Mouse (Mus musculus): Measurements from ENCODE around the gene Rars2. TPM values are rescaled to one million over a fixed set of nuclear protein-coding genes. Genes with fewer than 3 reads are reported as not detected.

Rars2 gene
- polyA plus RNA-seq, 1 experiment from 2014 or later = 54.8 TPM

DNA sequence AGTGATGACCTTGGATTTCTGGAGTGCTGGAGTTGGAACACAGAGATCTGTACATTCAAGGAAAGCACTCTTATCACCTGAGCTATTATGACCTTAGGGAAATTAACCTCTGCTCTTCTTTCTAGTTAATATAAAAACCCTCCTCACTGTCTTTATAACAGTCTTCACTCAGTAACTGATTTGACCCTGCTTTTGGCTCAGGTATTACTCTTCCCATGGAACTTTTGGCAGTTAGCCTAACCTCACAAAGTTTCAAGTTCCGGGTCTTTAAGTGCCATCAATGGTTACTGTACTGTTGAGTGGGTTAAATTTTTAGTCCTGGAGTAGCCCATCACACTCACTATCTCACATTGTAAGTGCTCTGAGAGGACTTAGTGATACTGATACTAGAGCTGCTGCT lies 15.2 kb downstream of the Rars2 start:
- Histone ChIP-seq H3K9ac (ENCODE audit: low read depth, low read length) (no peak overlapping the region), H3K27me3 (ENCODE audit: control insufficient read depth, insufficient read depth, low read length) (no peaks in the 10 kb centered on the region), H3K4me1 (ENCODE audit: control insufficient read depth, insufficient read depth, low read length) (no peaks in the 10 kb centered on the region), H3K9me3 (replicated peaks; ENCODE audit: control insufficient read depth, low read length) (no peaks in the 10 kb centered on the region), H3K4me2 (no peak overlapping the region), H3K4me3 (ENCODE audit: low read depth, low read length) (no peak overlapping the region), H3K36me3 (ENCODE audit: control insufficient read depth, insufficient read depth, low read length) (peaks cover 7% of the 10 kb centered on the region), H3K27ac (ENCODE audit: low read depth, low read length) (no peak overlapping the region)
- no peak for ATAC-seq (replicated peaks; ENCODE audit: insufficient number of reproducible peaks, low FRiP score, low TSS enrichment)
- 53% methylated on average over 1 of the region's 1 CpGs for WGBS (ENCODE audit: insufficient replicate concordance)

- Histone ChIP-seq H3K9ac (ENCODE audit: low read depth, low read length) (no peak overlapping the region), H3K9me3 (replicated peaks; ENCODE audit: control insufficient read depth, low read length) (no peaks in the 10 kb centered on the region), H3K36me3 (ENCODE audit: control insufficient read depth, insufficient read depth, low read length) (peaks cover 2% of the 10 kb centered on the region; the same call in 1 of the 2 replicates), H3K4me2 (no peak overlapping the region), H3K27ac (ENCODE audit: low read depth, low read length) (no peak overlapping the region), H3K4me3 (ENCODE audit: low read depth, low read length) (no peak overlapping the region), H3K27me3 (ENCODE audit: control insufficient read depth, insufficient read depth, low read length) (no peaks in the 10 kb centered on the region), H3K4me1 (ENCODE audit: control insufficient read depth, insufficient read depth, low read length) (no peaks in the 10 kb centered on the region)
- ATAC-seq (replicated peaks; ENCODE audit: insufficient number of reproducible peaks, low FRiP score, low TSS enrichment) = no peak
- WGBS (ENCODE audit: insufficient replicate concordance) = 93% methylated on average over 7 of the region's 7 CpGs
These were observed 19.4 kb downstream of the Rars2 start for GRCm38 (mm10) chr4:34634129-34634528.

DNA sequence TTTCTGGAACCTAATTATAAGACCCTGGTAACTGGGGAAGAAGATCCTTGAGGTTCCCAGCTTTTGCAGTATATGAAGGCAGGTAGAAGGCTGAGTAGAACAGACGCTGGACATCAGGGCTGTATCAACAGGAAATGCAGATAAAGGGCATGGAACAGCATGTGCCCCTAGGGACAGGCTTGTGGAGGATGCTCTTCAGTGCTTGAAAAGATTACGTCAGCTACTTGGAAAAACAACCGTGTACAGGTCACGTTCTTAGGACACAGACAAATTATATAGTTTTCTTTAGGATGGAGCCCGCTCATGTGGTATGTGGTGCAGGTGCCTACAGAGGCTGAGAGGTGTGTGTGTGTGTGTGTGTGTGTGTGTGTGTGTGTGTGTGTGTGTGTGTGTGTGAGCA lies 21.3 kb downstream of the Rars2 start:
- no peak overlapping the region for H3K4me3 ChIP-seq (ENCODE audit: low read depth, low read length)
- no peaks in the 10 kb centered on the region for H3K27me3 ChIP-seq (ENCODE audit: control insufficient read depth, insufficient read depth, low read length)
- WGBS (ENCODE audit: insufficient replicate concordance) = 68% methylated on average over 5 of the region's 5 CpGs
- no peaks in the 10 kb centered on the region for H3K9me3 ChIP-seq (replicated peaks; ENCODE audit: control insufficient read depth, low read length)
- H3K4me1 ChIP-seq (ENCODE audit: control insufficient read depth, insufficient read depth, low read length) = no peaks in the 10 kb centered on the region
- H3K4me2 ChIP-seq = no peak overlapping the region
- no peak for ATAC-seq (replicated peaks; ENCODE audit: insufficient number of reproducible peaks, low FRiP score, low TSS enrichment)
- H3K27ac ChIP-seq (ENCODE audit: low read depth, low read length) = no peak overlapping the region
- H3K36me3 ChIP-seq (ENCODE audit: control insufficient read depth, insufficient read depth, low read length) = peaks cover 8% of the 10 kb centered on the region; the same call in 1 of the 2 replicates
- no peak overlapping the region for H3K9ac ChIP-seq (ENCODE audit: low read depth, low read length)

GRCm38 (mm10) chr4:34637386-34637785 lies 22.6 kb downstream of the Rars2 start:
- Histone ChIP-seq H3K27ac (ENCODE audit: low read depth, low read length) (no peak overlapping the region), H3K36me3 (ENCODE audit: control insufficient read depth, insufficient read depth, low read length) (peaks cover 8% of the 10 kb centered on the region), H3K4me3 (ENCODE audit: low read depth, low read length) (no peak overlapping the region), H3K9ac (ENCODE audit: low read depth, low read length) (no peak overlapping the region), H3K27me3 (ENCODE audit: control insufficient read depth, insufficient read depth, low read length) (no peaks in the 10 kb centered on the region), H3K9me3 (replicated peaks; ENCODE audit: control insufficient read depth, low read length) (no peaks in the 10 kb centered on the region), H3K4me2 (no peak overlapping the region), H3K4me1 (ENCODE audit: control insufficient read depth, insufficient read depth, low read length) (no peaks in the 10 kb centered on the region)
- whole genome bisulfite sequencing (ENCODE audit: insufficient replicate concordance) = 94% methylated on average over 7 of the region's 7 CpGs
- no peak for ATAC-seq (replicated peaks; ENCODE audit: insufficient number of reproducible peaks, low FRiP score, low TSS enrichment)

- Histone ChIP-seq H3K4me2 (no peak overlapping the region), H3K36me3 (ENCODE audit: control insufficient read depth, insufficient read depth, low read length) (peaks cover 13% of the 10 kb centered on the region)
- 83% methylated on average over 4 of the region's 4 CpGs for WGBS (ENCODE audit: insufficient replicate concordance)
These were observed 23.1 kb downstream of the Rars2 start for GRCm38 (mm10) chr4:34637851-34638250.

GRCm38 (mm10) chr4:34639745-34640364 lies 25.1 kb downstream of the Rars2 start:
- Histone ChIP-seq H3K27me3 (ENCODE audit: control insufficient read depth, insufficient read depth, low read length) (no peaks in the 10 kb centered on the region), H3K9ac (ENCODE audit: low read depth, low read length) (no peak overlapping the region), H3K4me1 (ENCODE audit: control insufficient read depth, insufficient read depth, low read length) (no peaks in the 10 kb centered on the region), H3K4me2 (no peak overlapping the region), H3K4me3 (ENCODE audit: low read depth, low read length) (no peak overlapping the region), H3K9me3 (replicated peaks; ENCODE audit: control insufficient read depth, low read length) (no peaks in the 10 kb centered on the region), H3K36me3 (ENCODE audit: control insufficient read depth, insufficient read depth, low read length) (peaks cover 13% of the 10 kb centered on the region), H3K27ac (ENCODE audit: low read depth, low read length) (no peak overlapping the region)
- ATAC-seq (replicated peaks; ENCODE audit: insufficient number of reproducible peaks, low FRiP score, low TSS enrichment) = no peak
- WGBS (ENCODE audit: insufficient replicate concordance) = 75% methylated on average over 5 of the region's 5 CpGs

More at GRCm38 (mm10) chr4:34637851-34638250, 23.1 kb downstream of the Rars2 start:
- ATAC-seq (replicated peaks; ENCODE audit: insufficient number of reproducible peaks, low FRiP score, low TSS enrichment) = no peak
- Histone ChIP-seq H3K9me3 (replicated peaks; ENCODE audit: control insufficient read depth, low read length) (no peaks in the 10 kb centered on the region), H3K27me3 (ENCODE audit: control insufficient read depth, insufficient read depth, low read length) (no peaks in the 10 kb centered on the region), H3K4me3 (ENCODE audit: low read depth, low read length) (no peak overlapping the region), H3K4me1 (ENCODE audit: control insufficient read depth, insufficient read depth, low read length) (no peaks in the 10 kb centered on the region), H3K27ac (ENCODE audit: low read depth, low read length) (no peak overlapping the region), H3K9ac (ENCODE audit: low read depth, low read length) (no peak overlapping the region)

GRCm38 (mm10) chr4:34640731-34641130 lies 26.0 kb downstream of the Rars2 start:
- H3K9ac ChIP-seq (ENCODE audit: low read depth, low read length) = no peak overlapping the region
- H3K4me1 ChIP-seq (ENCODE audit: control insufficient read depth, insufficient read depth, low read length) = no peaks in the 10 kb centered on the region
- peaks cover 13% of the 10 kb centered on the region for H3K36me3 ChIP-seq (ENCODE audit: control insufficient read depth, insufficient read depth, low read length)
- no peak overlapping the region for H3K4me3 ChIP-seq (ENCODE audit: low read depth, low read length)
- H3K27me3 ChIP-seq (ENCODE audit: control insufficient read depth, insufficient read depth, low read length) = no peaks in the 10 kb centered on the region
- 94% methylated on average over 3 of the region's 3 CpGs for WGBS (ENCODE audit: insufficient replicate concordance)
- no peaks in the 10 kb centered on the region for H3K9me3 ChIP-seq (replicated peaks; ENCODE audit: control insufficient read depth, low read length)
- no peak overlapping the region for H3K4me2 ChIP-seq
- no peak overlapping the region for H3K27ac ChIP-seq (ENCODE audit: low read depth, low read length)
- ATAC-seq (replicated peaks; ENCODE audit: insufficient number of reproducible peaks, low FRiP score, low TSS enrichment) = no peak

- H3K36me3 ChIP-seq (ENCODE audit: control insufficient read depth, insufficient read depth, low read length) = peaks cover 17% of the 10 kb centered on the region
- H3K4me2 ChIP-seq = no peak overlapping the region
- H3K4me1 ChIP-seq (ENCODE audit: control insufficient read depth, insufficient read depth, low read length) = no peaks in the 10 kb centered on the region
- H3K9me3 ChIP-seq (replicated peaks; ENCODE audit: control insufficient read depth, low read length) = no peaks in the 10 kb centered on the region
- no peak for ATAC-seq (replicated peaks; ENCODE audit: insufficient number of reproducible peaks, low FRiP score, low TSS enrichment)
- H3K27me3 ChIP-seq (ENCODE audit: control insufficient read depth, insufficient read depth, low read length) = no peaks in the 10 kb centered on the region
- H3K27ac ChIP-seq (ENCODE audit: low read depth, low read length) = no peak overlapping the region
- H3K9ac ChIP-seq (ENCODE audit: low read depth, low read length) = no peak overlapping the region
- no peak overlapping the region for H3K4me3 ChIP-seq (ENCODE audit: low read depth, low read length)
These were observed 30.0 kb downstream of the Rars2 start for GRCm38 (mm10) chr4:34644779-34645178.

DNA sequence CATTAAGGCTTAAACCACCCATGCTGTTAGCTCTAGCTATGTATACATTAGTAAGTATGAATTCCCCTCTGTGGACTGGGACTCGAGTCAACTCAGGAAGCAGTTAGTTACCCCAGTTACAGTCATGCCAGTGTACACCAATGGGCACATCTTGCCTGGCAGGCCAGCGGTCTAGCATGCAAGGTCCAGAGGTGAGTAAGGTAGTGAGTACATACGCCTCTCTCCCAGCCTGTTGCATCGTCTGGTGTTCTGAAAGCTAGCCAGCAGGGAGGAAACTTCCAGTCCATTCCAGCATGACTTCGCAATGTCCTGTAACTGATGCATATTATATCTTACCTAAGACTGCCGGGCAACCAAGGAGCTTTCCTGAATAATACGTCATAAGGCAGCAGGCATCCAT lies 38.4 kb downstream of the Rars2 start:
- H3K27ac ChIP-seq (ENCODE audit: low read depth, low read length) = no peak overlapping the region
- no peaks in the 10 kb centered on the region for H3K4me1 ChIP-seq (ENCODE audit: control insufficient read depth, insufficient read depth, low read length)
- no peak overlapping the region for H3K4me2 ChIP-seq
- no peak for ATAC-seq (replicated peaks; ENCODE audit: insufficient number of reproducible peaks, low FRiP score, low TSS enrichment)
- H3K4me3 ChIP-seq (ENCODE audit: low read depth, low read length) = no peak overlapping the region
- H3K27me3 ChIP-seq (ENCODE audit: control insufficient read depth, insufficient read depth, low read length) = no peaks in the 10 kb centered on the region
- WGBS (ENCODE audit: insufficient replicate concordance) = 87% methylated on average over 7 of the region's 7 CpGs
- H3K9me3 ChIP-seq (replicated peaks; ENCODE audit: control insufficient read depth, low read length) = no peaks in the 10 kb centered on the region
- peaks cover 15% of the 10 kb centered on the region for H3K36me3 ChIP-seq (ENCODE audit: control insufficient read depth, insufficient read depth, low read length)
- no peak overlapping the region for H3K9ac ChIP-seq (ENCODE audit: low read depth, low read length)

All from heart, embryonic 11.5 days (tissue).